Mouse (Mus musculus) effector memory CD4-positive, alpha-beta T cell, adult 5 months (primary cell): ENCODE measurements around the gene 9530003J23Rik. TPM values are rescaled to one million over a fixed set of nuclear protein-coding genes. Genes with fewer than 3 reads are reported as not detected.

Experiments
- polyA plus RNA-seq: library from polyadenylated mRNA; unstranded; fragments of 100-300 nt; shearing (Covaris generic); gene quantifications from one replicate; pipeline ENCODE4 v1.2.1, GENCODE M21; 2017

9530003J23Rik gene
- not detected for polyA plus RNA-seq

DNA sequence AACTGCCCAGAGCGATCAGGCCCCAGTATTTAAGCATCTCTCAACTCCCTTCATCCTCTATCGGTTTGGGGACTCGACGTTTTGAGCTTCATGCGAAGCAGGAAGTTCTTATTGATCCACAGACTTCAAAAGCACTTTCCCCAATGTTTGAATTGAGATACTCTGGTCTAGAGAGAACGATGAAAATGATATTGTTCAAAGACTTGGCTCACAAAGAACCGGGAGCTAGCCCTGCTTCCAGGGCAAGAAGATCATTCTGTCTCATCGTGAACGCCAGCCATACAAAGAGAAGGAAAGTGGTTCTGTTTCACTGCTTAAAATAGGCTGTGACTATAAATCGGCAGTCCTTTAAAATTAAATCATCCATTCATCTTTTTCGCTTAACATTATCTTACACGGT lies at the start of gene 9530003J23Rik:
TSS of gene 9530003J23Rik (minus strand) at position 101 of the 400 bp plus-strand sequence.

GRCm38 (mm10) chr10:117282049-117282448 lies 43.5 kb upstream of the 9530003J23Rik start, which contains the start of gene Lyz2:
Gene Lyz2 (minus strand): TSS chr10:117282321.

GRCm38 (mm10) chr10:117224102-117224990 lies 14.2 kb downstream of the 9530003J23Rik start, which contains the start of gene Yeats4:
Gene Yeats4 (minus strand): TSS chr10:117224507.

Other genes starting within 250 kb of the 9530003J23Rik start
- gene Lrrc10, start 193.4 kb downstream of the 9530003J23Rik start, polyA plus RNA-seq, result not detected
- 192 TPM for gene Cct2, start 174.9 kb downstream of the 9530003J23Rik start, polyA plus RNA-seq
- gene Frs2, start 90.2 kb downstream of the 9530003J23Rik start, polyA plus RNA-seq, result 19.3 TPM
- 59.5 TPM for gene Yeats4, start 14.2 kb downstream of the 9530003J23Rik start, polyA plus RNA-seq
- 1.4 TPM for gene Lyz2, start 43.6 kb upstream of the 9530003J23Rik start, polyA plus RNA-seq
- gene Lyz1, start 54.2 kb upstream of the 9530003J23Rik start, polyA plus RNA-seq, result not detected
- gene Cpsf6, start 141.3 kb upstream of the 9530003J23Rik start, polyA plus RNA-seq, result 138 TPM